Mouse (Mus musculus): Measurements from ENCODE around the gene Il12a. TPM values are rescaled to one million over a fixed set of nuclear protein-coding genes. Genes with fewer than 3 reads are reported as not detected.
"Not testable (repeated sequence)": the region's sequence is repeated elsewhere in the genome, so short reads cannot be mapped to it uniquely, and the experiment has no call there.

The Il12a gene
- total and polyA plus RNA-seq, 3 experiments: 3.8 to 12.3 (median 11.2) TPM

DNA sequence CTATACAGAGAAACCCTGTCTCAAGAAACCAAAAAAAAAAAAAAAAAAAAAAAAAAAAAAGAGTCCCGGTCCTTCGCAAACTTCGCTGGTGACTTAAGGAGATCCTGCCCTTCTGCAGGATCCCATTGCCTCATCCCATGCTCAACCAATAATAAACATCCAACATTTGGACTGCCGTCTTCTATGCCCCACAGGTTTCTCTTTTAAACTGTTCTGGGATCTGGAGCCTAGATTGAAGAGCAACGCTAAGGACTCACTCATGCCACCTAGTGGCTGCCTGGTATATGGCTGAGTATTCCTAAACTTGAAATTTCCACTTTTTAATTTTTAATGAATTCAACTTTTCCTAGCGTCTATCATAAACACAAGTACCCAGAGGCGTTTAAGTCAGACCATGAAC is 23.1 kb downstream of the Il12a start:
- Histone ChIP-seq H3K4me1 (ENCODE audit: control insufficient read depth in 1 of 2, insufficient read depth in 2 of 2) (peaks cover 2 to 17% of the 10 kb centered on the region in 2 experiments; a peak in 2 of 4 replicates), H3K27me3 (replicated peaks) (no peaks in the 10 kb centered on the region), H3K36me3 (replicated peaks in 1 of 2; ENCODE audit: control insufficient read depth in 1 of 2, insufficient read depth in 1 of 2, low read length in 1 of 2) (no peaks in the 10 kb centered on the region), H3K9me3 (replicated peaks; ENCODE audit: low read length) (peaks cover 3% of the 10 kb centered on the region), H3K4me3 (replicated peaks in 1 of 3; ENCODE audit: low read depth in 2 of 3, low read length in 2 of 3, poor library complexity in 1 of 3) (peak overlapping the region in 2 of 3 experiments; percentile 24 to 36), H3K4me2 (ENCODE audit: insufficient read depth, low read depth, poor library complexity, severe bottlenecking) (peak overlapping the region; percentile 48), H3K79me2 (replicated peaks; ENCODE audit: control insufficient read depth, extremely low read depth, insufficient read depth, poor library complexity, severe bottlenecking) (no peaks in the 10 kb centered on the region), H3K9ac (ENCODE audit: insufficient read depth, low read depth) (no peak overlapping the region), H3K27ac (ENCODE audit: insufficient read depth, low read depth) (no peak overlapping the region)
- dilution Hi-C loops (cut with MboI; ENCODE audit: extremely low pct_ligation_motif_present, extremely low pct_unique_long_range_greater_than_20kb, low sequenced_read_pairs) (no loop called here), in situ Hi-C loops (cut with MboI; ENCODE audit: low pct_ligation_motif_present, low pct_unique_long_range_greater_than_20kb, low sequenced_read_pairs) (loop anchor here (10.0 to 25.0 kb wide), 3 partner anchors 99 to 651 kb away; partner anchors contain the start of gene Schip1)
- DNase-seq (ENCODE audit: extremely low read depth): peak; percentile 69
- no peak for TF ChIP-seq SIN3A (IDR thresholded peaks at IDR 0.05; ENCODE audit: low read length)
- TF ChIP-seq ZMIZ1 (IDR thresholded peaks at IDR 0.05; ENCODE audit: low read depth, low read length): no peak
- TF ChIP-seq ZKSCAN1 (IDR thresholded peaks at IDR 0.05; ENCODE audit: borderline replicate concordance, low read depth, low read length): no peak
- TF ChIP-seq SMC3 (IDR thresholded peaks at IDR 0.05; ENCODE audit: low read depth, low read length): peak; percentile 96
- TF ChIP-seq BHLHE40 (IDR thresholded peaks at IDR 0.05; ENCODE audit: low read depth, low read length): no peak
- peak; percentile 78 for TF ChIP-seq RAD21 (IDR thresholded peaks at IDR 0.05; ENCODE audit: low read depth, low read length)
- no peak for TF ChIP-seq USF2 (conservative IDR thresholded peaks at IDR 0.05; ENCODE audit: low read depth, low read length)
- TF ChIP-seq EP300 (IDR thresholded peaks at IDR 0.05; ENCODE audit: low read length): no peak
- TF ChIP-seq ZC3H11A (IDR thresholded peaks at IDR 0.05; ENCODE audit: low read depth, low read length): peak; percentile 75
- no peak for TF ChIP-seq IRF4 (IDR thresholded peaks at IDR 0.05; ENCODE audit: low read depth, low read length)
- no peak for TF ChIP-seq PAX5 (IDR thresholded peaks at IDR 0.05; ENCODE audit: low read length)
- peak; percentile 86 to 91 for TF ChIP-seq CTCF (conservative IDR thresholded peaks at IDR 0.05 in 1 of 2, IDR thresholded peaks at IDR 0.05 in 1 of 2; ENCODE audit: low read depth in 2 of 2, low read length in 2 of 2)
- TF ChIP-seq POLR2A (IDR thresholded peaks at IDR 0.05; ENCODE audit: low read depth, low read length): no peak
- no peak for TF ChIP-seq MXI1 (IDR thresholded peaks at IDR 0.05; ENCODE audit: low read depth, low read length)
- peak; percentile 91 for TF ChIP-seq ZNF384 (IDR thresholded peaks at IDR 0.05; ENCODE audit: low read depth, low read length)
- TF ChIP-seq NRF1 (IDR thresholded peaks at IDR 0.05; ENCODE audit: low read depth, low read length): no peak
- no peak for TF ChIP-seq TCF12 (IDR thresholded peaks at IDR 0.05; ENCODE audit: low read depth, low read length)
- TF ChIP-seq E2F4 (IDR thresholded peaks at IDR 0.05; ENCODE audit: insufficient replicate concordance, low read depth, low read length): no peak
- TF ChIP-seq MAX (IDR thresholded peaks at IDR 0.05; ENCODE audit: low read length): no peak
- TF ChIP-seq JUN (IDR thresholded peaks at IDR 0.05; ENCODE audit: insufficient read depth, low read depth, low read length): no peak
- TF ChIP-seq MYC (IDR thresholded peaks at IDR 0.05; ENCODE audit: low read depth, low read length): no peak
- no peak for TF ChIP-seq RCOR1 (conservative IDR thresholded peaks at IDR 0.05; ENCODE audit: low read depth, low read length)
- TF ChIP-seq POLR2AphosphoS2 (IDR thresholded peaks at IDR 0.05; ENCODE audit: low read depth, low read length): no peak

DNA sequence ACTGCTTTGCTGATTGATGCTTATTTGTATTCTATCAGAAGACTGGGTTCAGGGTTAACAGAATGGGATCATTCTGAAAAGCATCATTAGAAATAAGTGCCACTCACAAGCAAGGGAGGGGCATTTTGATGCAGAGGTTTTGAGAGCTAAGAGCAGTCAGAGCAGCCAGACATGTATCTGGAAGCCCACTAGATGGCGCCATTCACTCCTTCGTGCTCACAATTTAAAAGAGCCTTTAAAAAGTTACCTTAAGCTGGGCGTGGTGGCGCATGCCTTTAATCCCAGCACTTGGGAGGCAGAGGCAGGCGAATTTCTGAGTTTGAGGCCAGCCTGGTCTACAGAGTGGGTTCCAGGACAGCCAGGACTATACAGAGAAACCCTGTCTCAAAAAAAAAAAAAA is 26.9 kb downstream of the Il12a start:
- H3K4me2 ChIP-seq (ENCODE audit: insufficient read depth, low read depth, poor library complexity, severe bottlenecking); H3K36me3 ChIP-seq (replicated peaks in 1 of 2; ENCODE audit: control insufficient read depth in 1 of 2, insufficient read depth in 1 of 2, low read length in 1 of 2); dilution Hi-C loops (cut with MboI; ENCODE audit: extremely low pct_ligation_motif_present, extremely low pct_unique_long_range_greater_than_20kb, low sequenced_read_pairs); H3K9ac ChIP-seq (ENCODE audit: insufficient read depth, low read depth); H3K27ac ChIP-seq (ENCODE audit: insufficient read depth, low read depth); H3K79me2 ChIP-seq (replicated peaks; ENCODE audit: control insufficient read depth, extremely low read depth, insufficient read depth, poor library complexity, severe bottlenecking); H3K4me3 ChIP-seq (replicated peaks in 1 of 3; ENCODE audit: low read depth in 2 of 3, low read length in 2 of 3, poor library complexity in 1 of 3); H3K9me3 ChIP-seq (replicated peaks; ENCODE audit: low read length); H3K27me3 ChIP-seq (replicated peaks): not testable (repeated sequence)
- 0 out of 2 replicates have a peak, but pooled peaks have one; percentile 38 for TF ChIP-seq MAZ (IDR thresholded peaks at IDR 0.05; ENCODE audit: low read depth, low read length)
- TF ChIP-seq RAD21 (IDR thresholded peaks at IDR 0.05; ENCODE audit: low read depth, low read length): peak; percentile 69
- peak; percentile 77 for TF ChIP-seq SMC3 (IDR thresholded peaks at IDR 0.05; ENCODE audit: low read depth, low read length)
- TF ChIP-seq CTCF (conservative IDR thresholded peaks at IDR 0.05 in 1 of 2, IDR thresholded peaks at IDR 0.05 in 1 of 2; ENCODE audit: low read depth in 2 of 2, low read length in 2 of 2): peak; percentile 38 to 80
- TF ChIP-seq ZNF384 (IDR thresholded peaks at IDR 0.05; ENCODE audit: low read depth, low read length): peak; percentile 27; the same call in 1 of the 2 replicates
- TF ChIP-seq ZC3H11A (IDR thresholded peaks at IDR 0.05; ENCODE audit: low read depth, low read length): peak; percentile 29; the same call in 1 of the 2 replicates
- DNase-seq (ENCODE audit: extremely low read depth): peak; percentile 81
- in situ Hi-C loops (cut with MboI; ENCODE audit: low pct_ligation_motif_present, low pct_unique_long_range_greater_than_20kb, low sequenced_read_pairs): loop anchor here (10.0 to 25.0 kb wide), 3 partner anchors 103 to 655 kb away; partner anchors contain the start of gene Schip1
- H3K4me1 ChIP-seq (ENCODE audit: control insufficient read depth in 1 of 2, insufficient read depth in 2 of 2): peaks cover 0 to 11% of the 10 kb centered on the region in 2 experiments; a peak in 2 of 4 replicates

Measured in CH12.LX (cell line).